Mouse (Mus musculus) layer of hippocampus, adult 11-12 months (tissue): ENCODE measurements around the gene 1700019A02Rik.

Experiments used
- DNase-seq: peaks from one replicate; pipeline ENCODE4 v3.0.0; 2022; ENCODE audit warnings: low spot score

1700019A02Rik gene

DNA sequence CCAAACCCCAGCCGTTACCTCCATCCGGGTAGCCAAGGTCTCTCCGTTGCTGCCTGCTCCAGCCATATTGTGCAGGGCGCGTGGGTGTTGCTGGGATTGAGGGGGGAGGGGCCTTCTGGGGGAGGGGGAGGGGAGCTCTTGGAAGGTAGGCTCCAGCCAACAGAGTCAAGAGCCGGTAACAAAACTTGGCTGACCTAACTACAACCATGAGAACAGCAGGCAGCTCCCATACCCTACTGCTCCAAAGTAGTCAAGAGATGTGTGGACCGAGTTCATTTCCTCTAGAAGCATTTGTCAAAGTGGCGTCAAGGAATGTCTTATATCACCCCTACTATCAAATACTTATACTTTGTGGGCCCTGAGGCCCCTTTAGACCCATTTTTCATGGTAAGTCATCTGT is at the start of gene 1700019A02Rik:
TSS of gene 1700019A02Rik (minus strand) at position 101 of the 400 bp plus-strand sequence.
- no peak for DNase-seq

DNA sequence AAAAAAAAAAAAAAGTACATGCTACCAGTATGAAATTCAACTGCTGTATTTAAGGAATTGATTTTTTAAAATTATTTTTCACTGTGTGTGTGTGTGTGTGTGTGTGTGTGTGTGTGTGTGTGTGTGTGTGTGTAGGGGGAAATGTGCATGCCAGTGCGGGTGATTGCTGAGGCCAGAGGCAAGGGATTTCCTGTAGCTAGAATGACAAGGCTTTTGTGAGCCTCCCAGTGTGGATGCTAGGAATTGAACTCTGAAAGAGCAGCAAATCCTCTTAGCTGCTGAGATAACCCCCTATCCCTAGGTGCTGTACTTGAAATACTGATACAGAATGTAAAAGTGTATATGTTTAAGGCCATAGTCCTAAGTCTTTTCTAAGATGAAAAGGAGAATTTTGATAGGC is 38.6 kb upstream of the 1700019A02Rik start:
- no peak for DNase-seq

DNA sequence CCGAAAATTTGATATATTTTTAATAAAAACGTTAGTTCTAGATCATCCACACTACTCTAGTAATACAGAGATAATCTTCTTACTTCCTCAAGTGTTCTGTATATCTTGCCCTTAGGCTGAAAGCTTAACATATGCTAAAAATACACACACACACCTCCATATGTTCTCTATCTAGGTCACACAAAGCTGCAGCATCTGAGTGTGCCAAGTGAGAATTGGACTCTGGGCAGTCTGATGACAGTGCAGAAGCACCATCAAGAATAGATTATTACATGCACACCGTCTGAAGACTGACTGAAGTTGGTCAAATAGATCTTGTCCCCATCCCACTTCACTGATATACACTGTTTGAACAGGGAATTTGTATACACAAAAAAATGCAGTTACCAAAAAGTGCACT is 38.2 kb upstream of the 1700019A02Rik start:
- DNase-seq: no peak

DNA sequence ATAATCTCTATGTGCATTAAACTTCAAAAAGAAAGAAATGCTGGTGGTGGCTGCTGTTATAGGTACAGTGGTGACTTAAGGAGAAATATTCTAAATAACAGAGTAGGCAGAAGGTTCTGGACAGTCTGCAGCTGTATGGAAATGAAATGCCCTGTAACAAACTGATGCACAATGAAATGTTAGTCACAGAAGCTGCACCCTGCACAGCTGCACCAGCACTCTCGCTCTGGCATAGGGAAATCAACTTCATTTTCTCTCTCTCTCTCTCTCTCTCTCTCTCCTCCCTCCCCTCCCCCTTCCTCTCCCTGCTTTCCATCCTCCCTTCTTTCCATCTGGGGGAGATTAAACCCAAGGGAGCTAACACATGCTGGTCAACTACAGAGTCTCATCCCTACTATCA is 37.3 kb upstream of the 1700019A02Rik start:
- DNase-seq: no peak

DNA sequence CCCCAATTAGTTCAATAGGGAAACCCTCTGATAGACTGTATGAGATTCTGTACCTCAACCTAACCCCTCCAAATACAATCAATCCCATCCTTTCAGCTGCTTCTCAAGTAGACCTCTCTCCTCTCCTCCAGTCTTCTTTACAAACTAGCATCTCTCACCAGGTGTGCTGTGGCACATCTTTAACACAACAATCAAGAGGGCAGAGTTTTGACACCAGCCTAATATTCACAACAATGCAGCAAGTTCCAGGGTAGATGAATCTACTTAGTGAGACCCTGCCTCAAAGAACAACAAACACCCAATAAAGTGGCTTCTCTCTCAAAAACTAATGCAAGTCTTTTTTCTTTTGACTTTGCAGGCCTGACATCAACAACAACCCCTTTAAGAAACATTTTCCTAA is 22.7 kb upstream of the 1700019A02Rik start:
- DNase-seq: no peak

DNA sequence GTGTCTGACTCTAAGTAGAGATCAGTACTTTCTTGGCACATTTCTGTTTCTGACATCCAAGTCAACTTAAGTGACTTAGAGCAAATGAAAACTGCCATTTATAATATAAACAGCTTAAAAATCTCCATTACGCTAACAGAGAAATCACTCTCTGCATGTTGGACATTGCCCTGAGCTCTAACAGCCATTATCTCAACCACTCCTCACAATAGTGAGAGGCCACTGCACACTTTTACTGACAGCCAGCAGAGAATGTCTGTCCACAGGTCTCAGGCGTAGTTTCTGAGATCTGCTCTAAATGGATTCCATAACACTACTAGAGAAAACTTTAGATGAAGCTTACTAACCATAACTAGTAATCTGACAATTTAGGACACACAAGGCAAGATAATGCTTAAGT is 16.5 kb upstream of the 1700019A02Rik start:
- DNase-seq: no peak

DNA sequence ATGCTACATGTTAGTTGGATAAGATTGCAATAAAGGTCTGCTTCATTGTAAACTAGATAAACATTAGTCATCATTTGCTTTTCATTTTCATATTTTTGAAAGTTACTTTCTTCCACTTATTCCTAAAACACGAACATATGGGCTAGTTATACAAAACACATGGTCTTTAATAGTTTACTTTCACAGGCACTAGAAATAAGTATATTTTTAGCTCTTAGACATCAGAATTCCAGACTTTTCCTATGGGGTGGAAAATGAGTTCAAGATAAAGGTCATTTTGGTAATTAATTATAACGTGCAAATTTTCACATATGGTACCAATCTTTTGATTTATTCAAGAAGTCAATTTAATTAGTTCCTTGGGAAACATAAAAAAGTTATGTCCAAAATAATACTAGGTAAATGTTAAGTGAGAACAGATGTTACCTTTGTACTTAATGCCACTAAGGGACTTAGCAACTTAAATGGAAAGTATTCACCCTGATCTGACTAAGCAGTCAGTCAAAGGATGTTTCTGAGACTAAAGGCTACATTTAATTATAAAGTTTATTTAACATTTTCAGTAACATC is 14.3 kb upstream of the 1700019A02Rik start:
- no peak for DNase-seq

DNA sequence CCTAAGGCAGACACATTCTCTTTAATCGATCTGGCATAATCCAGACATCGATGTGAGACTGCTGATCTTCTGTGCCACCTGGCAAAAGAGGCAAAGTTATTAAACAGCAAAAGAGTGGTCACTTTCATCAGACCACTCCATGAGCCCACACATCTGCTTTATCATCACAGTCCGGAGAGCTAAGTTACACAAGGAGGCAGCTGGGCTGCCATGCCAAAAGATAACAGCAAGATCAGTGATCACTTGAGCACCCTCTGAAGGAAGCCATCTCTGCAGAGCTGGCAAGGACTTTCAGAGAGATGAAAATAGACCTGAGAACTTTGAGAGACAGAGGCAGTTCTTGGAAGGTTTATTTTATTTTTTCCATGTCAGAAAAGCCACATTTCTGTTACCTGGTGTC is 7.1 kb upstream of the 1700019A02Rik start:
- no peak for DNase-seq

DNA sequence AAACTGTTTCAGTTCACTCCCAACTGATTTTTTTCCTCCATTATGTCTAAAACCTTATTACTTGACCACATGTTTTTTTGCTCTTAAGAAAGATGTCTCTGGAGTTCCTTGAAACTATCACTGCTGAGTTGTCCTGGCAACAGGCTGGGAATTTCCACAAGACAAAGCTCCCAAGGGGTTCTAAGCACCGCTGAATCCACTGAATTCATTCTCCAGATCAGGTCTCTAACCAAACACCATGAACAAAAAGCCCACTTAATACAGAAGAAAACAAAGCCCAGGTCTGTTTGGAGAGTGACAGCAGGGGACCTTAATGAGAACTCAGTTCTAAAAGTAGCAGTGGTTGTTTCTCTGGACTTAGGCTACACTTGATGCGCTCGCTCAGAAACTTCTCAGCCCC is 3.8 kb upstream of the 1700019A02Rik start:
- no peak for DNase-seq

DNA sequence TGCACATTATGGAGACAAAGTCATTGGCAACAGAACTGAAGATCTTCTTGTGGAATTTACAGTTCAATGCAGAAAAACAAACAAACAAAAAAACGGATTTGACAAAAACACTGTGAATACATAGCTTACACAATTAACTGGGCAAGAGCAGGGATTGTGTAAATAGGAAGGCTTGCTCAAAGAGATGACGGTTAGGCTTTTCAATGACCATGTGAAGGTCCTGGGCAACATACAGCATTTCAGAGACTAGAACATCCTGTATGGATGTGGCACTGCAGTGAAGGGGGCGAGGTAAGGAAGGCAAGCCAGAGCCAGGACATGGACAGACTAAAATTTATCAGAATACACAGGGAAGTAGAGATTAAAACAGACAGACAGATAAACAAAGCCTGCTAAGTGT is 2.2 kb upstream of the 1700019A02Rik start:
- DNase-seq: no peak

DNA sequence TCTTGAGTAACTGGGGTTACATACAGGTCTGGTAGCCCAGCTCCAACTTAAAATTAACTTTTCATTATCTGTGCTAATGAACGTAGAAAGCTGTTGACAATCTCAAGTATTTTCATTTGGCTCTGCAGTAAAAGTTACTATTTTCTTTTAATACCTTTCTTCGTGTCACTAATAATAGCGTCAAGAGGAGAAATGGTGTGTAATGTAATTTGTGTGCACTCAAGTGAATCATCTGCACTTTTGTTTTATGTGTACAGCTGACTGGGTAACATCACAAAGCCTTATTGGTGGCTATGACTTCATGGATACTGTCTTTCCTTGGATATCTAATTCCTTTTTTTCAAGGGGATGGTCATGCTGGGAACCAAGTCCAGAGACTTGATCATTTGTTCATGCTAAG is 1.1 kb downstream of the 1700019A02Rik start:
- DNase-seq: no peak

DNA sequence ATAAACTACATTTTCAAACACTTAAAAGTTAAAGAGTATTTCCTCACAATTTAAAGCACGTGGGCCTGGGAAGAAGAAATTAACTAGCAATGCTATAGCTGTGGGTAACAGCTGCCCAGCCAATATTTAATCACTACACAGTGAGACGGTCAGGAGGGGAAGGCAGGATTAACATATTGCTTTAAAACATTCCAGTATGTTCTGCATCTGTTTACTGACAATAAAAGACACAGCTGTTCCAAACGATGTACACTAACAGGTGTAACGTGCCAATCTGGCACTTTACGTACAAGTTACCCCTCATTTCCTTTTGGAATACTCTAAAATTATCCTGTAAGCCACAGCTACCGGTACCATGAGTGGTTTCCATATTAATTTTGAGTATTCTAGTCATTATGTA is 29.7 kb downstream of the 1700019A02Rik start:
- no peak for DNase-seq

DNA sequence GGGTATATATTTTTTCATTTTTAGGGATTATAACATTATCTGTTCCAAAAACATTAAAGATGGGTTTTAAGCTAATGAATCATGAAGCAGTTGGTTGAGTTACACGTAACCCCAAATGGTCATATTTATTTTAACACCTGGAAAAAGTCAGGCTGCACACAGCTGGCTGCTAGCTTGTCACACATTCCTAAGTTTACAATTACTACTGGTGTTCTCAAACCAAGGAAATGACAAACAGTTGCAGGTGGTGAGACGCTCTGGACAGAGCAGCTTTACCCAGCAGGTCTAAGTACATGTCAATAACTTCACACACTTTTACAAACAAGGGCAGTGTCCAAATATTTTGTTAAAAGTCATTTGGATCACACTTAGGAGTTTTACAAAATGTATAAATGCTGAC is 64.4 kb downstream of the 1700019A02Rik start:
- no peak for DNase-seq

DNA sequence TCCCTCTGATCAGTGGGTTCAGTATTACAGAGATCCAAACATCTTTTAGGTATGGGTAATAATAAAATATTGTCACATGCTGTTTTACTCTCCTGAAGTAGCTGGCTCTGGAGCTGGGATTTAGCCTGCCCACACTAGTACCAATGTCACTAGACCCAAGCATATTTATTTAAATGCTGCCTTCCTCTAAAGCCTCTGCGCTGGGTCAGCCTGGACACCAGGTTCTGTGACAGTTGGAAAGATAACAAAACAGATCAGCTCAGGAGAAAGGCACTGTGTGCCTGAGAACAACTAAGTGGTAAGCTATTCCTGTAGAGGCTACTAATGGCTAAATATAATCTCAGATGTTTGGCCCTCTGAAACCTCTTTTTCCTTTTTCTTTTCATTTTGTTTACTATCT is 76.9 kb downstream of the 1700019A02Rik start:
- no peak for DNase-seq
